Mouse (Mus musculus): ENCODE data around the gene Gm17571.

- no peak for TF ChIP-seq CTCF (IDR thresholded peaks at IDR 0.05; ENCODE audit: control insufficient read depth, insufficient read depth, low read length)
- TF ChIP-seq POLR2A (IDR thresholded peaks at IDR 0.05; ENCODE audit: borderline replicate concordance, control insufficient read depth, low read depth, low read length): no peak
These were observed 22.2 kb upstream of the Gm17571 start for GRCm38 (mm10) chr9:13468778-13469177.

Measured in bone marrow, adult 2 months (tissue).